Mouse (Mus musculus): ENCODE measurements around the gene Gap43. TPM values are rescaled to one million over a fixed set of nuclear protein-coding genes. Genes with fewer than 3 reads are reported as not detected.
A peak's percentile ranks its signal among the peaks of the same experiment; 100 is the strongest.
"Not testable (repeated sequence)": the region's sequence is repeated elsewhere in the genome, so short reads cannot be mapped to it uniquely, and the experiment has no call there.

Gene Gap43
- total RNA-seq (2021): under 1 TPM in 1 of 2 experiments, not detected in 1; 0.47 TPM
- long read RNA-seq, experiment 1: 0 reads
- long read RNA-seq, experiment 2: 0 reads

GRCm38 (mm10) chr16:42340021-42340768 is at the start of gene Gap43:
Gene Gap43 (minus strand): TSS chr16:42340651.
- Histone ChIP-seq H3K4me3 (peak within 1 kb of the TSS; percentile 48), H3K27ac (no peak within 1 kb of the TSS)
- intact Hi-C loops (cut with DNase I): no loop called here
- DNase-seq: no peak
- no peak for TF ChIP-seq CTCF (IDR thresholded peaks at IDR 0.05)

GRCm38 (mm10) chr16:42381328-42381838 is 40.9 kb upstream of the Gap43 start:
- intact Hi-C loops (cut with DNase I): no loop called here
- no peak overlapping the region for H3K4me3 ChIP-seq
- TF ChIP-seq CTCF (IDR thresholded peaks at IDR 0.05): no peak
- no peak overlapping the region for H3K27ac ChIP-seq
- DNase-seq: no peak

- no peak for TF ChIP-seq CTCF (IDR thresholded peaks at IDR 0.05)
- DNase-seq: peak; percentile 49
- intact Hi-C loops (cut with DNase I): no loop called here
- Histone ChIP-seq H3K27ac (no peak overlapping the region), H3K4me3 (no peak overlapping the region)
Observed at GRCm38 (mm10) chr16:42380641-42381040, 40.2 kb upstream of the Gap43 start.

- Histone ChIP-seq H3K4me3 (no peak overlapping the region), H3K27ac (no peak overlapping the region)
- no peak for DNase-seq
- no peak for TF ChIP-seq CTCF (IDR thresholded peaks at IDR 0.05)
- intact Hi-C loops (cut with DNase I): no loop called here
Observed at GRCm38 (mm10) chr16:42370148-42370547, 29.7 kb upstream of the Gap43 start.

- no peak for TF ChIP-seq CTCF (IDR thresholded peaks at IDR 0.05)
- intact Hi-C loops (cut with DNase I): no loop called here
- no peak overlapping the region for H3K27ac ChIP-seq
- no peak overlapping the region for H3K4me3 ChIP-seq
- no peak for DNase-seq
Observed at GRCm38 (mm10) chr16:42369346-42369745, 28.9 kb upstream of the Gap43 start.

GRCm38 (mm10) chr16:42360061-42360460 is 19.6 kb upstream of the Gap43 start:
- H3K4me3 ChIP-seq: no peak overlapping the region
- intact Hi-C loops (cut with DNase I): no loop called here
- no peak overlapping the region for H3K27ac ChIP-seq
- DNase-seq: no peak
- no peak for TF ChIP-seq CTCF (IDR thresholded peaks at IDR 0.05)

GRCm38 (mm10) chr16:42358058-42358457 is 17.6 kb upstream of the Gap43 start:
- no peak for TF ChIP-seq CTCF (IDR thresholded peaks at IDR 0.05)
- no peak for DNase-seq
- intact Hi-C loops (cut with DNase I): no loop called here
- no peak overlapping the region for H3K4me3 ChIP-seq
- no peak overlapping the region for H3K27ac ChIP-seq

GRCm38 (mm10) chr16:42350076-42350475 is 9.6 kb upstream of the Gap43 start:
- intact Hi-C loops (cut with DNase I): no loop called here
- TF ChIP-seq CTCF (IDR thresholded peaks at IDR 0.05): no peak
- no peak for DNase-seq
- Histone ChIP-seq H3K27ac (no peak overlapping the region), H3K4me3 (no peak overlapping the region)

- DNase-seq; H3K4me3 ChIP-seq; intact Hi-C loops (cut with DNase I); H3K27ac ChIP-seq: not testable (repeated sequence)
Observed at GRCm38 (mm10) chr16:42340865-42341264, 414 bp upstream of the Gap43 start.

- TF ChIP-seq CTCF (IDR thresholded peaks at IDR 0.05): no peak
- Histone ChIP-seq H3K4me3 (peak overlapping the region; percentile 48), H3K27ac (no peak overlapping the region)
- no peak for DNase-seq
- intact Hi-C loops (cut with DNase I): no loop called here
Observed at GRCm38 (mm10) chr16:42339512-42339911, 939 bp downstream of the Gap43 start.

- intact Hi-C loops (cut with DNase I): no loop called here
- no peak overlapping the region for H3K4me3 ChIP-seq
- TF ChIP-seq CTCF (IDR thresholded peaks at IDR 0.05): no peak
- H3K27ac ChIP-seq: no peak overlapping the region
- no peak for DNase-seq
Observed at GRCm38 (mm10) chr16:42338987-42339386, 1.5 kb downstream of the Gap43 start.

- Histone ChIP-seq H3K4me3 (no peak overlapping the region), H3K27ac (no peak overlapping the region)
- intact Hi-C loops (cut with DNase I): no loop called here
- no peak for TF ChIP-seq CTCF (IDR thresholded peaks at IDR 0.05)
- DNase-seq: no peak
Observed at GRCm38 (mm10) chr16:42338342-42338741, 2.1 kb downstream of the Gap43 start.

- no peak overlapping the region for H3K27ac ChIP-seq
- no peak for TF ChIP-seq CTCF (IDR thresholded peaks at IDR 0.05)
- no peak for DNase-seq
- no peak overlapping the region for H3K4me3 ChIP-seq
- intact Hi-C loops (cut with DNase I): no loop called here
Observed at GRCm38 (mm10) chr16:42337663-42338062, 2.8 kb downstream of the Gap43 start.

GRCm38 (mm10) chr16:42336610-42337009 is 3.8 kb downstream of the Gap43 start:
- intact Hi-C loops (cut with DNase I): no loop called here
- Histone ChIP-seq H3K4me3 (no peak overlapping the region), H3K27ac (no peak overlapping the region)
- TF ChIP-seq CTCF (IDR thresholded peaks at IDR 0.05): no peak
- no peak for DNase-seq
